Mouse (Mus musculus): ENCODE results near the gene Snupn. TPM values are rescaled to one million over a fixed set of nuclear protein-coding genes. Genes with fewer than 3 reads are reported as not detected.
A peak's percentile ranks its signal among the peaks of the same experiment; 100 is the strongest.
"Not testable (repeated sequence)": the region's sequence is repeated elsewhere in the genome, so short reads cannot be mapped to it uniquely, and the experiment has no call there.

Snupn gene
- 1 to 10 TPM; 6.4 to 6.8 TPM for total RNA-seq (2021)
- long read RNA-seq, experiment 1, transcript Snupn-201 (9 exons, 1,391 nt) = major isoform, 10 of 12 reads
- long read RNA-seq, experiment 1, partial matches to known transcripts = 2 of 12 reads
- long read RNA-seq, experiment 1, other reads (novel, unspliced or antisense) = 0 of 12 reads
- long read RNA-seq, experiment 2, transcript Snupn-201 (9 exons, 1,391 nt) = major isoform, 7 of 11 reads
- long read RNA-seq, experiment 2, partial matches to known transcripts = 0 of 11 reads
- long read RNA-seq, experiment 2, other reads (novel, unspliced or antisense) = 4 of 11 reads

GRCm38 (mm10) chr9:56950414-56951400, at the start of gene Snupn:
Snupn (plus strand) TSS chr9:56950878.
- DNase-seq = peak; percentile 94

GRCm38 (mm10) chr9:56901187-56901586, 49.5 kb upstream of the Snupn start:
- no peak for DNase-seq

DNA sequence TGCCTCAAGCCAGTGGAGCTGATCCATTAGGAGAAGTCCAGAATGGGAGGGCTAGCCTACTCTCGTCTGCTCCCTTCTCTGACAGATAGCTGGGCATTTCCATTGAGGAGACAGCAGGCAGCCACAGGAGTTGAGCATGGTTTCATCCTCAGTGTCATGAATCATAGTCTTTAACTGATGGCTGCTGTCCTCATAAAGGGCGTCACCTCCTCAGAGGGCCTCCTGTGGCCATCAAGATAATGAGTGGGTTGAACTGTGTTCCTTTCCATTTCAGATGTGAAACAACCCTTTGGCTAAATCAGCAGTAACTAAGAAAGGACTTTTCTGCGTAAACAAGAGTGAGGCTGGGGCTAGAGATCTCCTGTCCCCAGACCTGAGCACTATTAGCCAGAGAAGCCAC, 47.0 kb upstream of the Snupn start:
- DNase-seq = no peak

DNA sequence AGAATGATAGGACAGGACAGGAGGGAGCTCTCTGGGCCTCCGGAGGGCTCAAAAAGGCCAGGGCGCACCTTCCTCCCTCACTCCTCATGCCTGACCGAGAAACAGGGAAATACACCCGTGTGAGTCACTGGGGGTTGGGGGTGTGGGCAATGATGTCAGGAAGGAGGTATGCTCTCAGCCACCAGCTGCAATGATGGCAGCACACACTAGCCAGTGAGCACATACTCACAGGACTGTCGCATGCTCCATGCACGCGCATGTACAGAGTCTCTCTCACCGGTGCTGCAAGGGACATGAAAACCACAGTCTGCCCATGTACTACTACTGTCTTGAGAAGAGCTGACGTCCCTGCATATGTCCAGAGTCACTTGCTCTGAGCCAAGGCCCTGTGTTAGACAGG, 43.1 kb upstream of the Snupn start:
- no peak for DNase-seq

GRCm38 (mm10) chr9:56909991-56910390, 40.7 kb upstream of the Snupn start:
- not testable (repeated sequence) for DNase-seq

- no peak for DNase-seq
Measured at GRCm38 (mm10) chr9:56911017-56911416, 39.7 kb upstream of the Snupn start.

DNA sequence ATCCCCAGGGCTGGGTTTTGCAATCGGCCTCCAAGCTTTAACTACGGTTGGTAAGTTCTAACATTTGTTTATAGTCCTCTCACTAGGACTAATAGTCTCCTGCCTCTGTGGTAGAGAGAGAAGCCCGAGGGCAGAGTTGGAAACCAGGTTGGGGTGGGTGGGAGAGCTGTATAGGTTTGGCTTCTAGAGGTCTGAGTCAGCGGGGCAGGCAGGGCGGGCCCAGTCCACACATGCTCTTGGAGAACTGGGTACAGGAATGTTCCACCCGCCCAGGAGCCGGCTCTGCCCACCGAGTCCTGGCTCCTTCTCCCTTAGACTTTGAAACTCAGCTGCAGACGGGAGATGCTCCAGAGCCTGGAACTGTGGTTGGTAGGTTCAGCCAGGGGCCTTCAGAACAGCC, 36.7 kb upstream of the Snupn start:
- DNase-seq = no peak

GRCm38 (mm10) chr9:56915116-56915515, 35.6 kb upstream of the Snupn start:
- no peak for DNase-seq

GRCm38 (mm10) chr9:56915695-56916410, 34.8 kb upstream of the Snupn start:
- peak; percentile 44 for DNase-seq

- DNase-seq = no peak
Measured at GRCm38 (mm10) chr9:56917131-56917530, 33.5 kb upstream of the Snupn start.

- DNase-seq = no peak
Measured at GRCm38 (mm10) chr9:56918466-56918865, 32.2 kb upstream of the Snupn start.

GRCm38 (mm10) chr9:56922746-56923145, 27.9 kb upstream of the Snupn start:
- no peak for DNase-seq

GRCm38 (mm10) chr9:56923841-56924650, 26.6 kb upstream of the Snupn start:
- no peak for DNase-seq

DNA sequence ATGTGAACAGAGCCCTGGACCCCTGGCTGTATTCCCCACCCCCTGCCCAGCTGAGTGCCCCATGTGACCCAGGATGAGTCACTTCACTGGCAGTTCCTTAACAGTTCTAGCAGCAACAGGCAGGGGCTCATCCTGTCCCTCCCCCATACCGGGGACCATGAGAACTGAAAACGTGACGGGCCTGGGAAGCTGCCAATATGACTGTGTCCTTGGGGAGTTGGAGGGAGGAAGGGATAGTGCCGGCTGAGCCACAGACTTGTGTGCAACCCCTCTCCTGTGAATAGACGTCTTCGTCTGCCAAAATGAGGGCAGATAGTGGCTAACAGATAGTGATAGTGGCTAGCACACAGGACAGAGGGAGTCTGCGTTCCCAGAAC, 26.0 kb upstream of the Snupn start:
- DNase-seq = peak; percentile 81

- DNase-seq = no peak
Measured at GRCm38 (mm10) chr9:56925291-56926024, 25.2 kb upstream of the Snupn start.

GRCm38 (mm10) chr9:56926025-56926360, 24.7 kb upstream of the Snupn start:
- no peak for DNase-seq

DNA sequence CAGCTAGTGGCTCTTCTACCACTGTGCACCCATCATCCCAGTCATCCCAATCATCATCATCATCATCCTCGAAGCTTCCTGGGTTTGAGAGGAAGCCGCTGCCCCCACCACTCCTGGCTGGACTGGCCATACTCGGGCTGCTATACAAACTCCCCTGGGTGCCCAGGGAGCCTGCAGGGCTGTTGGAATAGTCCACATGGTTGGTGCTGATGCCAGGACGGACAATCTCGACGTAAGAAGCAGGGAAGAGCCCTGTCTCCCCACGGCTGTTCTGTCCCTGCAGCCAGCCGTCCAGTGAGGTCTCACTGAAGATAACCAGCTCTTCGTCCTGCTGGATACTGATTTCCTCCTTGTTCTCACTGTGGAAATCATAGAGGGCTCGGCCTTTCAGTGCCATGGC, 24.3 kb upstream of the Snupn start:
- no peak for DNase-seq

DNA sequence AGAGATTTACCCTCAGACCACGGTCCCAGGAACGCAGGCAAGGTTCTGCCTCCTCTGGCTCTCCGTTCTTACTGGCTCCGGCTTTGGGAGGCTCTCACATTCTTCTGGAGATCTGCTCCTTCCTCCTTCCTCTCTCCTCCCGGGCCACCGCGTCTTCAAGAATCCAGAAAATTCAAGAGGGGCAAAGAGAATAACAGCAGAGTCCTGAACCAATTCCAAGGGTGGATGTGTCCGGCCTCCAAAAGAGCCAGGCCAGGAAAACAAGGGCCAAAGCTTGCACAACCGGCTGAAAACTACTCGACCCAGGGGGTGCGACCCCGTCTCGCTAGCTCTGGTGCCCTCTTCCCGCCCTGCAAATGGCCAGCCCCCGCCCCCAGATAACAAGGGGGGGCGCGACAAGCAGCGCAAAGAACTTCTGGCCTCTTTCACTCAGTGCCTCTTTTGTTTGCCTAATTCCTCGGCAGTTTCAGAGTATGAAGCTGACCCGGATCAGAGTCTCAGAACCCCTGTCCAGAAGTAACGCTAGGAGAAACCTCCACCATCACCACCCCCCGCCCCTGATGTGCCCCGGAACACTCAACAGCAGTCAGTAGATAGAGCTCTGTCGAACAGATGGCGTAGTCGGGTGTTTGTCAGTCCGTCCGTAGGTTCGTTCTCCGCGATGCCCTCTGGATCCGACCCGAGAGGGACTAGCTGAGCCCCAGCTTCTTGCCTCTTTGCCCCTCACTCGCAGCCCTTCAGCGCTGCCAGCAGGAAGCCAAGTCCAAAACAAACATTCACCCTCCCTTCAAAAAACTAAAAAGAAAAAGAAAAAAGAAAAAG, 23.3 kb upstream of the Snupn start:
- peak; percentile 31 for DNase-seq

GRCm38 (mm10) chr9:56928041-56928811, 22.5 kb upstream of the Snupn start, which contains the start of gene Snx33:
Snx33 (minus strand) TSS chr9:56928371.
- peak; percentile 97 for DNase-seq
